Mouse (Mus musculus) heart, embryonic 12.5 days (tissue): ENCODE measurements around the gene BC030867. TPM values are rescaled to one million over a fixed set of nuclear protein-coding genes. Genes with fewer than 3 reads are reported as not detected.

Source experiments
- ATAC-seq: fragments of 200-750 bp; cut with Nextera tagmentation; 2 replicates; pipeline ENCODE4 v1.8.0; 2017; ENCODE audit warnings: moderate TSS enrichment, moderate library complexity; ENCODE audit not compliant: insufficient number of reproducible peaks, low FRiP score
- H3K27ac ChIP-seq: fragments of 300-500 bp; sonication (generic); 2 replicates; pipeline ENCODE4 v1.5.1; 2016; ENCODE audit warnings: mild to moderate bottlenecking, moderate library complexity; ENCODE audit not compliant: poor library complexity, severe bottlenecking
- H3K27me3 ChIP-seq: fragments of 300-500 bp; sonication (generic); replicated peaks from 2 replicates; pipeline ENCODE4 v1.6.1; 2016; ENCODE audit warnings: mild to moderate bottlenecking, moderate library complexity
- H3K36me3 ChIP-seq: fragments of 300-500 bp; sonication (generic); 2 replicates; pipeline ENCODE4 v1.6.1; 2016; ENCODE audit warnings: mild to moderate bottlenecking, moderate library complexity
- H3K4me1 ChIP-seq: fragments of 300-500 bp; sonication (generic); replicated peaks from 2 replicates; pipeline ENCODE4 v1.6.1; 2016; ENCODE audit warnings: mild to moderate bottlenecking
- H3K4me2 ChIP-seq: fragments of 300-500 bp; sonication (generic); 2 replicates; pipeline ENCODE4 v1.6.1; 2016; ENCODE audit warnings: mild to moderate bottlenecking, moderate library complexity
- H3K4me3 ChIP-seq: fragments of 300-500 bp; sonication (generic); 2 replicates; pipeline ENCODE4 v1.5.1; 2016; ENCODE audit warnings: mild to moderate bottlenecking
- H3K9ac ChIP-seq: fragments of 300-500 bp; sonication (generic); 2 replicates; pipeline ENCODE4 v1.6.1; 2016; ENCODE audit warnings: mild to moderate bottlenecking, moderate library complexity
- H3K9me3 ChIP-seq: fragments of 300-500 bp; sonication (generic); replicated peaks from 2 replicates; pipeline ENCODE4 v1.6.1; 2016; ENCODE audit warnings: mild to moderate bottlenecking, moderate library complexity
- WGBS: fragments of 180-500 bp; shearing (Covaris S2); methylation state at CpG from one replicate; pipeline ENCODE4 v1.1.7; 2016; 5-methylcytosine and 5-hydroxymethylcytosine counted together
- polyA plus RNA-seq: library from polyadenylated mRNA; unstranded; fragments of >200 nt; fragmentation: Nextera tagmentation; extraction: Ambion mirVana; gene quantifications from 2 replicates; pipeline ENCODE4 v1.2.1, GENCODE M21; 2016

BC030867 gene
- polyA plus RNA-seq, 1 experiment from 2014 or later = 14.0 TPM

- WGBS = 84% methylated on average over 8 of the region's 8 CpGs
- H3K36me3 ChIP-seq = peaks cover 11% of the 10 kb centered on the region
- no peak for ATAC-seq
- H3K27me3 ChIP-seq = no peaks in the 10 kb centered on the region
- H3K4me1 ChIP-seq = peaks cover 95% of the 10 kb centered on the region
- no peak overlapping the region for H3K9ac ChIP-seq
- no peak overlapping the region for H3K4me2 ChIP-seq
- no peak overlapping the region for H3K27ac ChIP-seq
- no peak overlapping the region for H3K4me3 ChIP-seq
- no peaks in the 10 kb centered on the region for H3K9me3 ChIP-seq
These were observed 27.3 kb upstream of the BC030867 start for GRCm38 (mm10) chr11:102221243-102221953.

- 64% methylated on average over 8 of the region's 8 CpGs for WGBS
- Histone ChIP-seq H3K9ac (no peak overlapping the region), H3K27me3 (no peaks in the 10 kb centered on the region), H3K36me3 (peaks cover 11% of the 10 kb centered on the region), H3K4me1 (peaks cover 97% of the 10 kb centered on the region), H3K27ac (no peak overlapping the region), H3K4me2 (no peak overlapping the region), H3K9me3 (no peaks in the 10 kb centered on the region), H3K4me3 (no peak overlapping the region)
- ATAC-seq = no peak
These were observed 26.7 kb upstream of the BC030867 start for GRCm38 (mm10) chr11:102221954-102222351.

- Histone ChIP-seq H3K27ac (no peak overlapping the region), H3K9ac (no peak overlapping the region), H3K27me3 (no peaks in the 10 kb centered on the region), H3K4me2 (no peak overlapping the region), H3K9me3 (no peaks in the 10 kb centered on the region), H3K4me1 (peaks cover 97% of the 10 kb centered on the region), H3K36me3 (peaks cover 11% of the 10 kb centered on the region), H3K4me3 (no peak overlapping the region)
- 30% methylated on average over 6 of the region's 6 CpGs for WGBS
- ATAC-seq = no peak
These were observed 25.5 kb upstream of the BC030867 start for GRCm38 (mm10) chr11:102223166-102223565.

- Histone ChIP-seq H3K9ac (peak overlapping the region; percentile 11), H3K4me3 (peak overlapping the region; percentile 19), H3K9me3 (no peaks in the 10 kb centered on the region), H3K27ac (no peak overlapping the region), H3K27me3 (no peaks in the 10 kb centered on the region), H3K36me3 (peaks cover 11% of the 10 kb centered on the region), H3K4me1 (peaks cover 94% of the 10 kb centered on the region), H3K4me2 (peak overlapping the region; percentile 63)
- no peak for ATAC-seq
- WGBS = 6% methylated on average over 22 of the region's 22 CpGs
These were observed 24.0 kb upstream of the BC030867 start for GRCm38 (mm10) chr11:102224686-102225085.

DNA sequence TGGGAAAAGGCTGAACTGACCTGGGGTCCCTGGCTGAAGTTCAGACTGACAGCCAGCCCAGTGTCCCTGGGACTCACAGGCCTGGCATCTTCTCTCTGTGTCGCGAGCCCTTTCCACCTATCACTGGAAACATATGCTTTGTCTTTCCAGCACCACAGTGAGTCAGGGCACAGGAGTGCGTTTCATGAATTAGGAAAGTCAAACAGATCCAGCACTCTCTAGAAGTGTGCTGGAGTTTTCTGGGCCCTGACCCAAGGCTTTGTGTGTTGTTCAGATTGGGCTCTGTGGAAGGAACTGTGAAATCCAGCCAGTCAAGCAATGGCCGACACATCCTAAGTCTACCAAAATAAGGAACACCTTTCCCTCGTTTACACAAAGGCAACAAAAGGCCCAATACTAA is 23.5 kb upstream of the BC030867 start:
- ATAC-seq = no peak
- Histone ChIP-seq H3K36me3 (peaks cover 11% of the 10 kb centered on the region), H3K4me2 (peak overlapping the region; percentile 63), H3K4me1 (peaks cover 89% of the 10 kb centered on the region), H3K27ac (no peak overlapping the region), H3K9me3 (no peaks in the 10 kb centered on the region), H3K4me3 (no peak overlapping the region), H3K27me3 (no peaks in the 10 kb centered on the region), H3K9ac (peak overlapping the region; percentile 11; the same call in 1 of the 2 replicates)
- WGBS = 52% methylated on average over 5 of the region's 5 CpGs

GRCm38 (mm10) chr11:102226067-102226978 is 22.4 kb upstream of the BC030867 start:
- Histone ChIP-seq H3K9ac (peak overlapping the region; percentile 38; the same call in 1 of the 2 replicates), H3K4me3 (no peak overlapping the region), H3K27ac (no peak overlapping the region), H3K9me3 (no peaks in the 10 kb centered on the region), H3K27me3 (no peaks in the 10 kb centered on the region), H3K4me2 (peak overlapping the region; percentile 72; the same call in 1 of the 2 replicates), H3K36me3 (peaks cover 7% of the 10 kb centered on the region), H3K4me1 (peaks cover 78% of the 10 kb centered on the region)
- no peak for ATAC-seq
- WGBS = 71% methylated on average over 12 of the region's 12 CpGs

DNA sequence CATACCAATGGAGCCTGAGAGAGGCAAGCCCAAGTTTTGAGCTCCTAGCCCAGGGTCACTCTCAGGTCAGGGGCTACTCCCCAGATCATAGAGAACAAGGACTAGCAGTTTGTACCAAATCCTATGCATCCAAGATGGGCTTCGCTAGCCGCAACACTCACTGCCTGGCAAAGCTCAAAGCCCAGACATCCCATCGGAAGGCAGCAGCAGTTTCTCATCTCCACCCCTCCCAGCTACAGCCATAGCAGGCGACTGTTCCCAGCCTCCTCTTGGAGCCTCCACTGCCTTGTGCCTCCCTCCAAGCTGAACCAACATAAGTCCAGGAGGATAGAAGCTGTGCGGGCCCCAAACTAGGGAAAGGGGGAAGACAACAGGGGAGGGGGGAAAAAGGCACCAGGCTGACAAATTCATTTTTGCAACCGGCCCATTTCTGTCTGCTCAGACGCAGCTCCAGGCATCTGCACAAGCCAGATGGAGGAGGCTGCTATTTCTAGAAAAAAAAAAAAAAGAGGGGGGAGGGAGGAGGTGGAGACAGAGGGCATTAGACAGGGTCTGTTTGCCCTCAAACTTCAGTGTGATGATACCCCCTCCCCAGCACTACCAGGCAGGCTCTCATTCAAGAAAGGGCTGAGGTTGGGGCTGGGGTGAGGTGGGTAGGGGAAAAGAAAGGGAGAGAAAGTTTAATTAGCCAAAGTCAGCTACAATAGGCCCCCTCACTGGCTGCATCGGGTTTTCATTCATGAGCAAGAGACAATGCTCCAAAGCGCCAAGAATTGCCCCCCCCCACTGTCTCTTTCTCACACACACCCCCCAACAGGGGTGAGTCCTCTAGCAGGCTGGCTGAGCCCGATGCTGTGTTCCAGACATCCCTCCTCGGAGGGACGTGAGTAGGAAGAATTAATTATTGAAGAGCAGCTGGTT is 21.2 kb upstream of the BC030867 start:
- Histone ChIP-seq H3K4me2 (peak overlapping the region; percentile 72), H3K27me3 (no peaks in the 10 kb centered on the region), H3K36me3 (no peaks in the 10 kb centered on the region; the same call in 1 of the 2 replicates), H3K9me3 (no peaks in the 10 kb centered on the region), H3K4me3 (peak overlapping the region; percentile 82), H3K27ac (0 out of 2 replicates have a peak overlapping the region, but pooled peaks have one; percentile 0), H3K4me1 (peaks cover 66% of the 10 kb centered on the region), H3K9ac (peak overlapping the region; percentile 43)
- ATAC-seq = no peak
- WGBS = 22% methylated on average over 12 of the region's 12 CpGs

GRCm38 (mm10) chr11:102228191-102228545 is 20.5 kb upstream of the BC030867 start:
- ATAC-seq = no peak
- Histone ChIP-seq H3K4me1 (peaks cover 60% of the 10 kb centered on the region), H3K36me3 (no peaks in the 10 kb centered on the region; the same call in 1 of the 2 replicates), H3K9me3 (no peaks in the 10 kb centered on the region), H3K4me3 (peak overlapping the region; percentile 82), H3K4me2 (peak overlapping the region; percentile 72), H3K27me3 (no peaks in the 10 kb centered on the region), H3K27ac (no peak overlapping the region), H3K9ac (peak overlapping the region; percentile 43)
- WGBS = 23% methylated on average over 9 of the region's 9 CpGs

- WGBS = 13% methylated on average over 7 of the region's 7 CpGs
- ATAC-seq = no peak
- H3K4me1 ChIP-seq = peaks cover 54% of the 10 kb centered on the region
- H3K27me3 ChIP-seq = no peaks in the 10 kb centered on the region
- H3K9me3 ChIP-seq = no peaks in the 10 kb centered on the region
- H3K4me3 ChIP-seq = peak overlapping the region; percentile 82
- no peaks in the 10 kb centered on the region; the same call in 1 of the 2 replicates for H3K36me3 ChIP-seq
- no peak overlapping the region for H3K27ac ChIP-seq
- H3K9ac ChIP-seq = peak overlapping the region; percentile 94
- peak overlapping the region; percentile 72 for H3K4me2 ChIP-seq
These were observed 19.9 kb upstream of the BC030867 start for GRCm38 (mm10) chr11:102228646-102229268.

- Histone ChIP-seq H3K4me2 (peak overlapping the region; percentile 72), H3K27me3 (no peaks in the 10 kb centered on the region), H3K4me1 (peaks cover 49% of the 10 kb centered on the region), H3K4me3 (peak overlapping the region; percentile 82), H3K9me3 (no peaks in the 10 kb centered on the region), H3K36me3 (no peaks in the 10 kb centered on the region; the same call in 1 of the 2 replicates), H3K27ac (peak overlapping the region; percentile 85), H3K9ac (peak overlapping the region; percentile 94)
- ATAC-seq = peak; percentile 54
- under 1% methylated on average over 47 of the region's 47 CpGs for WGBS
These were observed 19.2 kb upstream of the BC030867 start for GRCm38 (mm10) chr11:102229331-102229953.
